Mouse (Mus musculus) R1 (cell line): ENCODE results near the gene Fam107b.
"Not testable (repeated sequence)": the region's sequence is repeated elsewhere in the genome, so short reads cannot be mapped to it uniquely, and the experiment has no call there.

Experiments used
- DNase-seq: peaks from one replicate; pipeline ENCODE4 v3.0.0-alpha.2; 2018; ENCODE audit warnings: low read depth, low spot score

Fam107b gene

DNA sequence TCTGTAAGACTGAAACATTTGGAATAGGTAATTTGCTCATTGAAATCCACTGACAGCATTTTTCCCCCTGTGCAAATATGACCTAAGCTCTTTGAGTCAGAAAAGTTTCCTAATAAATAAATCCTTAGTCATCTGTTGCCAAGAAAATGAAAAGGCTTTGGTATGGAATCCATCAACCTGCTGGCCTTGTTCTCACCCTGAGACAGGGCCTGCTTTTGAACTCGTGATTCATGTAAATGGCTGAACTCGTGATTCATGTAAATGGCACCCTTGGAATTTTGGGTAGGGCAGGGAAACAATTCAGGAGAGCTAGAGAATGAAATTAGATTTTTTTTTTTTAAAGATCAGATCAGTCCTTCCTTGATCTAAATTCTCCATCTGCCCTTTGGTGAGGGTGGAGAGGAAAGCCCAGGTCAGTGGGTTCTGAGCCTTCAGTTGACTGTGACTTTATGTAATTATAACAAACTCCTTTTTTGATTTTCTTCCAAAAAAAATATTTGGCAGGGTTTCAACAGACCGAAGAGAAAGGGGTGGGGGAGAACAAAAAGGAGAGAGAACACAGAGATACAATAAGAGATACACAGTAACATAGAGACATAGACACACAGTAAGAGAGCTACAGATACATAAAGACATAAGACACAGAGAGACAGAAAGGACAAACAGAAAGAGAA lies 142.2 kb downstream of the Fam107b start:
- peak; percentile 87 for DNase-seq

DNA sequence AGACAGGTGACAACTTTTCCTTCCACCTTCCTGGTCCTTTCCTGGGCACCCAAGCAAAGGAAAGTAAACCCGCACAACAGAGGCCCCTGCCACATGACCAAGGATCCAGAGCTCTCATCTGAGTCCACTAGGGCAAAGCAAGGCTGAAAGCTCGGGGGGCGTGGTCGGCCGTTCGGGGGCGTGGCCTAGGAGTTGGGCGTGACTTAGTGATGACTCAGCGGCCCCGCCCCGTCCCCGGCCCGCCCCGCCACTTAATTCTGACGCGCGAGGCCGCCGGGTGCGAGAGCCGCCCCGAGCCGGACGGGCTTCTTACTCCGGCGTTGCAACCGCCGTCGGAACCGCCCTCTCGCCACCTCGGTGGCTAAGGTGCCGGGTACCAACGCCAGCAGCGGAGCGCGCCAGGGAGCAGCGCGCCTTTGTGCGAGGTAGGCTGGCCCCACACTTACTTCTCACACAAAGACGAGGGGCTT lies 143.0 kb downstream of the Fam107b start:
- peak; percentile 92 for DNase-seq

DNA sequence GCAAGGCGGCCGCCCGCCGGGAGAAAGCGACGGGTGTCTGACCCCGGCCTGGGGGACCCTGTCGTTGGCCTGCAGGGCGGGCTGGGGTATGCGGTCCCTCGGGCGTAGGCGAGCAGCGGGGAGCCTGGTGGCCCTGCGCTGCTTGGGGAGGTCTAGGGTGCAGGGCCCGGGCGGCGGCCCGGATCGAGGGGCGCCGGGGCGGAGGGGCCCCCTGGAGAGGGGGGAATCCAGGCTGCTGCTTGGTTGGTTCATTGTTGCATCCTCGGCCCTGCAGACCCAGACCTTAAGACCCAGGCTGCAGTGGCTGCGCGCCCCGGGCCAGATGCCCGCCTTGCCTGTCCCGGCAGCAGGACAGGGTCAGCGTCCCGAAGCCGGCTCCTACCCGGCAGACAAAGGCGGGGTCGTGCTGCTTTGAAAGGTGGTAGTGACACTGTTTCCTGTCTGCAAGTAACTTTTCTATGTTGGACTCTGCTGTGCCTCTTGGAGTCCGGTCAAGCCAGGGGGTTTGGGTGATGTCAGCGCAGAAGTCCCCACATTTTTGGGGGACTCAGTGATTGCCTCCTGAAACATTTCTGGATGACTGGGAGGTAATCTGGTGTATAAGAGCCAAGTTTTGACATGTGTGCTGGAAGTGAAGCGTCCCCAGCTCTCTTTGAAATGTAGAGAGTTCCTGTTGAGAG lies 143.5 kb downstream of the Fam107b start:
- DNase-seq = peak; percentile 58

DNA sequence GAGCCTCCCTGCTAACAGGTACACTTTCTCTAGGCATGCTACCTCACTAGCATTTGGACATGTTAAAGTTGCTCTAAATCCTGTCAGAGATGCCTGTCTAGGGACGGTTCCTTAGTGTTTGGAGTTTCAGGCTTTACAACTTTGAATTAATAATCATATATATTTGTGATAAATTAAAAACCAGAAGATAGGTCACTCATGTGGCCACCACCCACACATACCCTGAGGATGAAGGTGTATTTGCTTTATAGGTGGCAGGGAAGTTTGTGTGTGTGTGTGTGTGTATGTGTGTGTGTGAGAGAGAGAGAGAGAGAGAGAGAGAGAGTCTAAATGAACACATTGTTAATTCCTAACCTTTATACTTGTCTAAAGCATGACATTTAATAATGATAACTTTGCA lies 144.2 kb downstream of the Fam107b start:
- no peak for DNase-seq

DNA sequence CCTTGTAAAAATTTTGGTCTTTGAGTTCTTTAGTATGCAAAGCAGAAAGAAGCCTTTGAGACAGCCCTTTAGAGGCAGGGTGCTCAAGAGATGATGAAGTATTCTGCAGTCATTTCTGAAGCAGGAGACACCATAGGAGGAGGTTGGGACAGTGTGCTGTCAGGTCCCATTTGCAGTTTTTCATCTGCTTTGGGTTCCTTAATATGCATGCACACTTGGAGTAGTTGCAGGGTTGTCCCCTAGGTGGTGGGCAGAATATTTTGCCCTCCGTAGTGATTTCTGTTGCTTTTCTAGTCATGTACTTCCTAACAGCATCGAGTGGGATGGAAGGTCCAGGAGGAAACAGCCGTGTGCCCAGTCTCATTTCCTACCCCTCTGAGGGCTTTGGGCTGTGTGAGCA lies 145.1 kb downstream of the Fam107b start:
- DNase-seq = no peak

DNA sequence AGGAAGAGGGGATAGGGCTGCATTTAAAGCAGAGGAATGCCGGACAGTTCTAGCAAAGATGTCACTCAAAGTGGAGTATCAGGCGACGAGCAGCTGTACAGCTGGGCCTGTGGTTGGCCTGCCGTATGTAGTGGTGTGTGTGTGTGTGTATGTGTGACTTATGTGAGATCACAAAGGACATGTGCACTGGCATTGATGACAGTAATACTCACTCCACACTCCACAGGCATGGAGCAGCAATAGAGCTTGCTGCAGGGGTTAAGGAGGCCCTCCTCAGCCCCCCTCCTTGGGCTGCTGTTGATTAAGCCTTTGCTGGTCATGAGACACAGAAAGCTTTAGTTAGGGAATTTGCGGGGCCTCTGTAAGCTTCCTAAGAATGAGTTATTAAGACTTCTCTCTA lies 147.0 kb downstream of the Fam107b start:
- DNase-seq = no peak

DNA sequence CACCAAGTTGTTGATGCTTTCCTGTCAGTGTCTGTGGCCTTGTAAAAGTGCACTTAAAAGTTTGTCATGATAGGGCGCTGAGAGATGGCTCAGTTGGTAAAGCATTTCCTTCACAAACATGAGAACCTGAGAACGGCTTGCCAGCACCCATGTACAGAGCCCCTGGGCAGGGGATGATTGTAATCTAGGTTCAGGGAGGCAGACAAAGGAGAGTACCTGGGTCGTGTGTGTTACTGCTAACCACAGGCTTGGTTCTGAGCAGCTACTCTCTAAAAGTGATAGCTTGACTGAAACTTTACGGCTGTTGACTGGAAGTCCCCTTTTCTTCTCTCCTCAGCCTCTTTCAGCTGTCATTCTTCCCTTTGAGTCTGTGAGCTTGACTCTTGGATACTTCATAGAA lies 147.6 kb downstream of the Fam107b start:
- DNase-seq = no peak

DNA sequence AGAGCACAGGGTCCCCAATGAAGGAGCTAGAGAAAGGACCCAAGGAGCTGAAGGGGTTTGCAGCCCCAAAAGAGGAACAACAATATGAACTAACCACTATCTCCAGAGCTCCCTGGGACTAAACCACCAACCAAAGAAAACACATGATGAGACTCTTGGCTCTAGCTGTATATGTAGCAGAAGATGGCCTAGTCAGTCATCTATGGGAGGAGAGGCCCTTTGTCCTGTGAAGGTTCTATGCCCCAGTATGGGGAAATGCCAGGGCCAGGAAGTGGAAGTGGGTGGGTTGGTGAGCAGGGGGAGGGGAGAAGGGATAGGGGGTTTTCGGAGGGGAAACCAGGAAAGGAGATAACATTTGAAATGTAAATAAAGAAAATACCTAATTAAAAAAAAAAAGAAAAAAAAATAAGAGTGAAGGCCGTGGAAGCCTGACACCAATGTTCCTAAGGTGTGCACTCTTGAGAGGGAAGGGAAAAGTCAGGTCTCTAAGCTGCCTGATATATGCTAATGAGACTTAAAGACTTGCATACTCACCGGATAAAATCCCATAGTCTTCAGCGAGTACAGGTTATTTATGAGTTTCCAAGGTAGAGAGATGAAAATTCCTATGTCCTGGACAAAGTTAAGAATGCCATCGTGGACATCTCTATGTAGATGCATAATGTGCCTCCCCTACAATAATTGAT lies 149.3 kb downstream of the Fam107b start:
- not testable (repeated sequence) for DNase-seq

DNA sequence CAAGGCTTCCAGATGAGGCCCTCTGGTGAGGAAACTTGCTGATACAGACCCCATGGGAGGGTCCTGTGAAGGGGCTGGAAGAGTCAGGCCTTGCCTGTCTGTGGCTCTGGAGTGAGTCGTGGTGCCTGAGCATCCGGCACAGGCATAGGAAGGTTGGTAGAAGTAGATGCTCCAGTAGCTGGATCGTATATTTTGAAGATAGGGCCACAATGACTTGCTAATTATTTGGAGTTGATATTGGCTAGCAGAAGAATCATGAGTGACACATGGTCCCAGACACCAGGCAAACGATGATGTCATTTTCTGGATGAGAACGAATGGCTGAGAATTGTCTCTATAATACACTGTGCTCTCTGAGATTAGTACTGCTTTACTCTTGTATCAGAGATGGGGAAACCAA lies 150.8 kb downstream of the Fam107b start:
- DNase-seq = no peak

DNA sequence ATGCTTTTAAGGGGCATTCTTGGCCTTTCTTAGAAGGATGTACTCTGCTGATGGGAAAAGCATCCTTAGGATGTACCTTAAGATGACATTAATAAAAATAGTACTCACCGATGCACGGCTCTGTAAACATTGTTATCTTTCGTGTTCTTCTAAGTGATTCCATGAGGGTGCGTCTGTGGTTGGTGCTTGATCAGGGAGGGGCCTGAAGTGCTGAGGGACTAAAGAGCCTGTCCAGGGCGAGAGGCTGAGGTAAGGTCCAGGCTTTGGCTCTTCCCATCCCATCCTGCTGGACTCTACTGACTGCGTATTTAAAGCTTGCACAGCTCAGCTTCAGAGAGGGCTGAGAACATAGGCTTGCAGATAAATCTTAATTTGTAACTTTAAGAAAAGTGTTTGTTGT lies 151.7 kb downstream of the Fam107b start:
- no peak for DNase-seq

DNA sequence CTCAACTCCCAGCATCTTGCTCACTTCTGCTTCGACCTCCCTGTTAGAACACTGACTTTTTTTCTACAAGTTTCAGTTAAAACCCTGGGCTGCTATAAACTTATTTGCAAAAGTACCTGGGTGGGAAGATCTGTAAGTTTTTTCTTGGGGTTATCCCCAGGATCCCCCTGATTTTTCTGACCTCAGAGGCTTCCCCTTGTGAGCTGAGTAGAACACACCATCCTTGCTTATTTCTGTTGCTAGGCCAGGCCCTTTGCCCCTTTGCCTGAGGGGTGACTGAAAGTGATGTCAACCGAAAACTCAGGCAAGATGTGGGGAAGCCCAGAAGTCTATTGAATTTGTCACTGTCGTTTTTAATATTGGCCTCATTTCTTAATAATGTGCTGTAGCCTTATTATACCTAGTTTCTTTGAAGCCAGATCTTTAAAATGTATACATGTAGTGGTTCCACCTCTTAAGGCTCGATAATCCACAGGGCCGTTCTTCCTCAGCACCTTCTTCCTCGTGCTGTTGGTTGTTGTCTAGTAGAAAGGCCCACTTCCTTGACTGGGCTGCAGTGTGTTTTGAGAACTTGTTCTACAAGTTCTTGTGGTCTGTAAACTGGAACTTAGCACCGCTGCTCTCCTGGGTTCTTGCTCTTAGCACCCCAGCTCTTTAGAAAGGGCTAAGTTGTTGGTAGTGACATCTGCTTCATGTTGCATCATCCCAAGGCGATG lies 153.3 kb downstream of the Fam107b start:
- no peak for DNase-seq

DNA sequence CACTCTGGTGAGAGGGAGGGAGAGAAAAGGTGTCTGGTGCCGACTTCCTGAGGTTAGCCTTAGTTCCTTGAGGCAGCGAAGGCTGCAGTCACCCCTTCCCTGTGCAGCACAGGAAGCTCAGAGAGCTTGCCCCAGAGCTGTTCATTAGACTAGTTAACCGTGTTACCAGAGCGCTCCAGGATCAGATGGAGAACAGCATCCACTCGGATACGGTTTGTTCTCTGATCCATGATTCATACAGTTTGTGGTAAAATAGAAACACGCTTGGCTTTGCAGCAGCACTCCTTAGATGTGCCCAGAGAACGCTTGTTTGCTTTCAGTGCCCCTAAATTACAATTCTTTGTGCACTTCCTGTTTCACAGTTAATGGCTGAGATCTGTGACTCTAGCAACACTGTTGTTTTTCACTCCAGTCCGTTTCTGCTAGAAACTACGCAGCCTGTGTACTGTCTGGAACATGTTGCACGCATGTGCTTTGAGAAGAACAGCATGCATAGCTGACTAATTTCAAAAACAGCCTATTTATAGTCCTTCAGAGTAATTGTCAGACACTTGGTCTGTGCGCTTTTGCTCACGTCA lies 156.3 kb downstream of the Fam107b start:
- DNase-seq = no peak

DNA sequence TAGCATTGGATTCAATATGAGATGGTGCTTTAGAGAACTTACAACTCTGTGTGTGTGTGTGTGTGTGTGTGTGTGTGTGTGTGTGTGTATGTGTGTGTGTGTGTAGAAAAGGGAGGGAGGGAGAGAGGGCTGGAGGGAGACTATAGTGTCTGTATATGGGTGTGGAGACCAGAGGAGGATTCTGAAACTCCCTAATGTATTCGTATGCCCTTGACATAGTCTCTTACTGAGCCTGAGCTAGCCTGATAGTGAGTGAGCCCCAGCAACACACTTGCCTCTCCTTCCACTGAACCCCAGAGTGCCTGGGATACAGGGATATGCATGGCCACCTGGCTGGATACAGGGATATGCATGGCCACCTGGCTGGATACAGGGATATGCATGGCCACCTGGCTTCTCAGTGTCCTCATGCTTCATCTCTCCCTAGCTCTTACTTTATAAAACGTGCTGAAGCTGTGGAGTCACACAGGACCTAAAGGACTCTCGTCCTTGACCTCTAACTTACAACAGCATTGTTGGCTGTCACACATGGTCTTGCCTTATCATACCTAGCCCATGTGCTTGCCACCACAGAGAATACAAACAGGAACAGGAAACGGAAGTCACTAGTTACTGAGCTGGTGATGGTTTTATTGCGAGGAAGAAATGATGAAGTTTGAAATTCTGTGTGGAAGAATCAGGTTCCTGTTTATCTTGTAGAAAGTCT lies 157.1 kb downstream of the Fam107b start:
- DNase-seq = no peak

DNA sequence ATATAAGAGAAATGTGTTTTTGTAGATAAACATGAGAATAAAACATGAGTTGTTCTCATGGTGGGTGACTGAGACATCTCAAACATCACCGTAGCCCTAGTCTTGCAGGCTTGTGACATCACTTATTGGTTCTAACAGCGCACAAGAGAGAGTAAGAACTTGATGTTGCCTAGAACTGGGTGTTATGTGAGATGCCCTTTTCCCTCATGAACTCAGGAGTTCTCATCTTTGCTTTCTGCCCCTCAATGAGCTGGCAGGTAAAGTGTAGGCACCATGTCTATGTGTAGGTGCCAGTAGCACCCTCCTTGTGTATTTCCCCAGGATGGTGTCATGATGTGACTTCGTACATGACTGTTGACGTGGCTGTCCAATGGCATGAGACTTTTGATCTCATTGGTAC lies 157.8 kb downstream of the Fam107b start:
- no peak for DNase-seq

DNA sequence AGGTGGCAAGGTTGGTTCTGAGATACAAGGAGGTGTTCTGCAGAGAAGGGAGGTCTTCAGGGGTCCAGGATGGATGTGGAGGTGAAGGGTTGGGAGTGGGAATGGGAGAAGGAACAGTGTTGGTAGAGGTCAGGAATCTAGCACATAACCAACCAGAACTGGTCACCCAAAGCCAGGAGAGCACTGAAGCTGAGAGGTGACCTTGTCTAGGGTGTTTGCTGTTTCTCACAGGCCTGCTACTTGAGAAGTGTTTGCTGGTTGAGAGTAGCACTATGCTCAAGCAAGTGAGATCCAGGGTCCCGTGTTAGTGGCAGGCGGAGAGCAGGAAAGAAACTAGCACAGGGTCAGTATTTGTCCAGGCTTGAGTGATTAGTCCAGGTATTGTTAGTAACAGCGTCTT lies 159.3 kb downstream of the Fam107b start:
- DNase-seq = no peak

DNA sequence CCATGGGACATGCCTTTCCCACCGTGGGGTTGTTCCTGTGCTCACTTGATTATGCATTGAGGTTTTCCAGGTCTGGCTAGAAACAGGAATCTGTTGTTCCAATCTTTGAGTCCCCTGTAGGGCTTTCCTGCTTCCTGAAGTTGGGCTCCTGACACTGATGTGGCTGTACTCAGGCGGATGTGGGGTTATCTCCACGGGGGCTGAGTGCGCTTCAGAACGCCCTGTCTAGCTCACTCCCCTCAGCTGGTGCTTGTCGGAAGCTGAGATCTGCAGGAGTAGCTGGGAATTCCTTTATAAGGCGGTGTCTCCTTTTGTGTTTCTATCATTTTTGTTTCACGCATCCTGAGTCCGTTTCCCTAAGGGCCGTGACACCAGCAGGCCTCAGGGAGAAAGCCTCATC lies 160.5 kb downstream of the Fam107b start:
- DNase-seq = peak; percentile 77

DNA sequence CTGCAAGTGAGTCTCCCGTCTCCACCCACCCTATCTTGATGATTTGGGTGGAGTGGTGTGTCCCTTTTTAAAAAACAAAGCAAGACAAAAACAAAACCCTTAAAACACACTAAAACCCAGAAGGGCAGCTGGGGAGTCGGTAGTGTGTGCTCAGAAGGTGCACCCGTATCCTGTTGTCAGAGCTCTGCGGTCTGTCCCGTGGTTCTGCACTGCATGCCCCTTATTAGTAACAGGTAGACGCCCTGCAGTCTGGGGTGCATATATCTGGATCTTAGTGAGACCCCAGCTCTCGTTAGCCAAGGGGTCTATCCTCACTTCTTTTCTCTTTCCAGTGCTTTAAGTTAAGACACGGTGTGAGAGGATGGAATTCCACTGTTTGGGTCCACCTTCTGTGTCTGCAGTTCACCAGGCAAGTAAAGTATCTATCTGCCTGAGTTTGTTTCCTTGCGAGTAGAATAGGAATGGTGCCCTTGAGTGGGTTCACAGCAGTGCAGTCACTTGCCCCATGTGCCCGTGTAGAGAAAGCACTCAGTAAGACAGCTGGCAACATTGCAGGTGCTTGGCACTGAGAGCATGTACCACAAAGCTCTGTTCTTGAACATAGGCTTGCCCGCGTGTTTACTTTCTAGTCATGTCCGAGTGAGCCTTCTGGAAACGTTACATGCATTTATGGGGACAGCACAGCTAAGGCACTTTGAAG lies 161.2 kb downstream of the Fam107b start:
- DNase-seq = no peak

DNA sequence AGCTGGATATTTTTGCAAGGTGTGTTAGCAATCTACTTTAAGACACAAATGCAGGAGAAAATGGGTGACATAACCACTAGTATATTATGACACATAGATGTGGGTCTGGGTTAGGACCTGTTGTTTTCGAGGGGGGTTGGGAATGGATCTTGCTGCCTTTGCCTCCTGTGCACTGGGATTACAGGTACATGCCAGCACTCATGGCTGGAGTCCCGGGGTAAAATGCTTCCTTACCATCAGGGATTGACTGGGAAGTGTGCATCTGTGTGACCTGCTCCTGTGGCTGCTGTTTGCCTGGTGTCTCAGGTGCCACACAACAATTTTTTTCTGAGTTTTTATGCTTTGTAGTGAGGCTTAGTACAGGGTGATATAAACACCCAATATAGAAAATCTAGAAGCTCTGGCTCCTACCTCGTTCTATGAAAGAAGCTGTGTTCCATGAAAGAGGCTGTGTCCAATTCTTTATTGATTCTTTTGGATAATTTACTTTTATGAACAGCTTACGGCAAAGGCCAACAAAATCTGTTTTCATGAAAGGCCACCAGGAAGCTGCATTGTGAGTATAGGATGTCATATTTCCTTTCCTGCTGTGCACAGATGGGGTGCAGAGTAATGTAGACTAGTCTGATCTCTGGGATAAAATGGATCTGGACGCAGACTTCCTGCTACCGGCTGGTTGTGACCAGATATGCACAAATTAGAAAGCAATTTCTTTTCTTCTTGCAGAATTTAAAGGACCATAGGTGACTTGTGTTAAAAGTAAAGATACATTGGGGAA lies 167.8 kb downstream of the Fam107b start:
- no peak for DNase-seq

DNA sequence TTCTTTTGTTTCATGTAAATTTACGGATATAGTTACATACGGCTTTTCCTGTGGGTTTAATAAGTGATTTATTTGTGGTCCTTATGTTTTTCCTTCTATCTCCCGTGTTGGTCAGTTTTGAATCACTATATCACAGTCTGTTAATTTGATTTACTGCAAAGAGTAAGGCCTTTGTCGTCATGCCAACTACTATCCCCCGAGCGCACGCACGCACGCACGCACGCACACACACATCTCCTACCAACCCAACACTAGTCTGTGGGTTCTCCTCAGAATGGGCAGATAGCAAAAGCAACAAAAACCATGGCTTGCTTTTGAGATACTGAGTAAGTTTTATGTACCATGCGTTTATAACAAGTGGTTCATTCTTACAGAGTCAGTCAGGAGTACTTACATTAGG lies 168.4 kb downstream of the Fam107b start:
- no peak for DNase-seq
